Mouse (Mus musculus): ENCODE data around the gene Ccdc9b. TPM values are rescaled to one million over a fixed set of nuclear protein-coding genes. Genes with fewer than 3 reads are reported as not detected.

Ccdc9b gene
- total RNA-seq, 4 experiments from 2014 or later: 6.2 to 8.4 (median 6.6) TPM

DNA sequence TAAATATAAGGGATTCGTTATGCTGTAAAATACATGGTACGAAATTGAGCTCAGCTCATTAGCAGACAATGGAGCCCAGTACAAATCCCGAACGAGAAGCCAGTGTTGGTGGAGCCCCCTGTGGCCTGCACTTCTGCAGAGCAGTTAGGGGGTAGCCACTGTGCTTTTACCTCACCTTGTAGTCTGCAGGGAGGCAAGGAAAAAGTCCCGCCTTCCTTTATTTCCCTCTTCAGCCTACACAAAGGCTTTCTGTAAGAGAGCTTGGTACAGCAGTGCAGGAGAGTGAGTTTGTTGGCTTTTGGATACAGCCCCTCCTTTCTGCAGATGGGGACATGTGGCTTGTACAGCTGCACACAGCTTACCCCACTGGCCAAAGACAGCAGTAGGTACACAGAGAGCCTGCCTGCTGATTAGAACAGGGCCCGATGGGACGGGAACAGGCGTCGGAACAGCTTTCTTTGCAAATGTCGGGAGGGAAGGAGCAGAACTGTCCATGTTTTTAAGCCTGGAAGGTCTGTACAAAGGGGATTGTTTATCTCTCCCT is 13.0 kb downstream of the Ccdc9b start:
- DNase-seq (ENCODE audit: low spot score in 2 of 2): no peak

DNA sequence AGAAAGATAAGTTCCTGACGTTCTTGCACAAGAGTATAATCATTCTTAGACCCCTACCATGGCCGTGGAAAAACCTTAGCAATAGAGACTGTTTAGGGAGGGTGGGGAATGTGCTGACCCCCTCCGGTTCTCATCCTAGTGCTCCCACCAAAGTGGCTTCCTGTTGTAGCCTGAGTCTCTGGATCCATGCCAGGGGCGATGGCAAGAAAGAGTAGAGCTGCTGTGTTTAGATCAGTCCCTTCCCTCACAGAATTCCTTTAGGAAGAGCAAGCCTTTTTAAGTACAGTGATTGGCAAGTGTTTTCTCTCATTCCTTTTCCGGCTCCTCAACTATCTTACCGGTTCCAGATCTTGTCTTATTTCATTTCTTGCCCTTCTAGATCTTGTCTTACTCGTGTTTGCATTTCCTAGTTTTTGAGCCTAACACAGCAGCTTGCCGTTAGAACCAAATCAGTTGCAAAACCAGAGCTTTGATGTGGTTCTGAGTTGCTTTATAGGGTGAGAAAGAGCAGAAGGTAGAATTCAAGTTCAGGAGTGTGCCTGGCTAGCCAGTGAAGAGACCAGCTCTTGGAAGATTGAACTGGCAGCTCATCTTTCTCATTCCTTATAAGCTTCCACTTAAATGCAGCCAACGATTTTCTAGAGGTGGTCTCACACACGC is 15.0 kb downstream of the Ccdc9b start:
- no peak for DNase-seq (ENCODE audit: low spot score in 2 of 2)

DNA sequence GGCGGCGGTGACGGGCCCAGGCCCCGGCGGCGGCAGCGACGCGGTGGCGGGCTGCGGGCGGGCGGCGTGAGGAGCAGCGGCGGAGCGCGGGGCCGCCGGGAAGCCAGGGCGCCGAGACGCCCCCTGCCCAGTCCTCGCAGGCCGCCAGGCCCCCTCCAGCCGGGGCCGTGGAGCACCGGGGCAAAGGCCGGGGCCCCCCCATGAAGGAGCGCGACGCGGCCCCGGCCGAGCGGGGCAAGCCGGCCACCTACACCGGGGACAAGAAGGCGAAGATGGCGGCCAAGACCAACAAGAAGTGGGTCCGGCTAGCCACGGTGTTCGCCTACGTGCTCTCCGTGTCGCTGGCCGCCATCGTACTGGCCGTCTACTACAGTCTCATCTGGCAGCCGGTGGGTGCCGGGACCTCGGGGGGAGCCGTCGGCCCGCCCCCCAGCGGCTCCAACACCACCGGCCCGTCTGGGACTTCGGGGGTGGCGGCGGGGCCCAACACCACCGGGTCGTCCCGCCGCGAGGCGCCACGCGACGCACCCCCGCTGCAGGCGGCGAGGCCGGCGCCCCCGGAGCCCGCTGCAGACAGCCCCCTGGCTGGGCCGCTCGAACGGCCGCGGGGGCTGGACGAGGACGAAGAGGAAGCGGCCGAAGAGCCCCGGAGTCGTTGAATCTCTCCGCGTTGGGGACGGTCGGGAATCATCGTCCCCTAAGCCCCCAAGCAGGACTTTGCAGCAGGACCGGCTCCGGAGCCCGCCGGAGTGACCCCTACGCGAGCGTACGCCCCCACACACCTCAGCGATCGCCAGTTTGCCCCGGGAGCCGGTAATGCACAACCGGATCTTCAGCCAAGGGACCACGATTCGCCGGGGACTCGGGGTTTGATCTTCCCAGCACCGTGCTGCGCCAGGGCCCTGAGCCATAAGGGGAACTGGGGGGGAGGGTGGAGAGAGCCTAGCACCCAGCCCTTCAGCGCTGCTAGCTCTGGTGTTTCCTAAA is 16.3 kb downstream of the Ccdc9b start:
- DNase-seq (ENCODE audit: low spot score in 2 of 2): peak in 1 of 2 experiments; percentile 38

DNA sequence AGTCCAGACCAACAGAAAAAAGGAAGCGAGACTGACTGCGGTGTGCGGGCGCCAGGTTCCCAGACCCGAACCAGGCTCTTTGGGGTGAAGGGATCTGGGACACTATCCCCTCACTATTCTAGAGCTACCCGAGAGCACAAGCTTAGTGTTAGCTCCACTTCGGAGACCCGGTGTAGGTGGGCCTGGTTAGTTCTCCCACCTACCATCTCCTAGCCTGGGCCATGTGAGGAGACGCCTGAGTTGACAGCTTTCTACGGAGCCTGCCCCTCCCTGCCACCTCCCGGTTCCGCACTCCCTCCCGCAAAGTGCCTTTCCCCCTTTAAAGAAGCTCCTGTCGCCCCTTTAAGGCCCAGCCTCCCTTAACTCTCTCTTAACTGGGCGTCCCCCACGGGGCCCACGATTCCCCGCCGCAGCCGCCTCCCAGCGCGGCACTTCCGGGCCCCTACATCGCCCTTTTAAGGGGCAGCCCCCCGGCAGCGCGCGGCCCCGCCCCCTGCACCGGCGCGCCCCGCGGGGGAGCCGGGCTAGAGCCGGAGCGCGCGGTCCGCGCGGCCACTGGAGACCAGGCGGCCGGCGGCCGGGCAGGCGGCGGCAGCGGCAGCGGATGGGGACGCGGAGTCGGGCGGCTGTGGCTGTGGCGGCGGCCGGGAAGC is 17.1 kb downstream of the Ccdc9b start, which contains the start of gene Inafm2:
Inafm2 (plus strand) TSS at position 527 of the 653 bp plus-strand sequence.
- peak; percentile 86 to 87 for DNase-seq (ENCODE audit: low spot score in 2 of 2)

DNA sequence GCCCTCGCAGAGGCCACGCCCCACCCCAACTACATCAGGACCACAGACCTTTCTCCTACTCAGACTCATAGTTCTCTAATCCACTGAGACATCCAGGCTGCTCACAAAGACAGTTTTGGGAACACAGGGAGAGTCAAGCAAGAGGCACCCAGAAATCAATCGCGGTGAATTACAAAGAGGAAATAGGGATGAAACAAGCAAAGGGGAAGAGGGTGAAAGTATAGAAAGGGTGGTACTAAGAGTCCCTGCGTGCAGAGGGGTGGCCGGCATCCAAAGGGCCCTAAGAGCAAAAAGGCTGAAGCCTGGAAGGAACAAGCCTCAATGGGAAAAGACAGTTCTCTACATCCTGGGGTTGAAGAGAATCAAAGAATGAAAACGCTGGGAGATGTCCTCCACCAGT is 17.8 kb downstream of the Ccdc9b start:
- no peak for DNase-seq (ENCODE audit: low spot score in 2 of 2)

DNA sequence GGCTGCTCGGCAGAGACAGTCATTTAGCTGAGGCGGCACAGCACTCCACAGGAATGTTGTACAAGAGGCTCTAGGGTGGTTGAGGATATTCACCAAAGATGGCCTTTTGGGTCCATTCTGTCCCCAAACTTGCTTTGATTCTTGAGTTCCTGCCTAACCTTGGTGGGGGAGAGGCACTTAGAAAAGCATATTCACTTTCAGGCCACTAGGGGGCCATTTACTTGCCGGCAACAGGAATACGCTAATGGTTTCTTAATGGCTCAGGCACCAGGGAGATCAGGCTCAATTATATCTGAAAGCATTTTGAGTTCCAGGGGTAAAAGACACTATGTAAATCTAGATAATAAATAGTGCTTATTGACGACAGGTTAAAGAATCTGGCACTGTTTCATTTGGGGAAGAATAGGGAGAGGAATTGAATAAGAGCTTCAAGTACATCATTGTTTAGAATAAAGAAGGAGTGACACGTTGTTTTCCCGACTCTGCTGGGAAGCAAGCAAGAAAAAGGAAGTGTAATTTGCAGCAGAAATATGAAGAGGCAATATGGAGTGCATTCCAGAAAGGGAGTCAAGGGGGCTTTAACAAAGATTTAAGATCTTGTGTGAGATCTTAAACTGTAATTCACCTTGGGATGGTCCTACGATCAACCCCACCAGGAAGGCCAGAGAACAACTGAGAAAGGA is 19.1 kb downstream of the Ccdc9b start:
- DNase-seq (ENCODE audit: low spot score in 2 of 2): no peak

DNA sequence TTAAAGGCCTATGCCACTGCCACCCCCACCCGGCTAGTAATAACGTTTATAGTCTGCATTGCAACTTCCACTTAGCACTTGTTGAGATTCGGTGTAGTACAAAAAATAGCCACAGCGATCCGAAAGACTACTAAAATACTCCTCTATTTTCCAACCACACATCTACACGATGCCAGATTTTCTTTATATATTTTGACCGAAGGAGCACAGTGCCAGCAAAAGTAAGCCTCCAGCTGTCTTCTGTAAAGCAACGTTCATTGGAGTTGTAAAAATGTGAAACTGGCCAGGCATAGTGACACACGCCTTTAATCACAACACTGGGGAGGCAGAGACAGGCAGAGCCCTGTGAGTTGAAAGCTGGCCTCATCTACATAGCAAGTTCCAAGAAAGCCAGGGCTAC is 21.3 kb downstream of the Ccdc9b start:
- no peak for DNase-seq (ENCODE audit: low spot score in 2 of 2)

DNA sequence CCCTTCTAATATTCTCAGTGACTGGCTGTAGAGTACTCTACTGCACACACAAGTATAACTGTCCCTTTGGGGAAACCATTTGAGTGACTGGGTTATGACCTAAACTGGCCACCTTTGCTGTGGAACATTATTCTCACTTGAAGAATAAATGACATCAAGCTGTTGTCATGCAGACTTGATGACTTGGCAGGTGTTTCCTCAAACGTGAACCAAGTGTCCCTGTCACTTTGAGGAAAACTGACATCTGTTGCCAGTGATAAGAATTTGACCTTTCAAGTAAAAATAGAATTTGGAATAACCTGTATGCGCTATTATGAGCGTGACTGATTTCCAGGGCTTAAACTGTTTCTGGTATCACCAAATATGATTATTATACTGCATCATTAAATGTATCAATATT is 22.1 kb downstream of the Ccdc9b start:
- DNase-seq (ENCODE audit: low spot score in 2 of 2): no peak

DNA sequence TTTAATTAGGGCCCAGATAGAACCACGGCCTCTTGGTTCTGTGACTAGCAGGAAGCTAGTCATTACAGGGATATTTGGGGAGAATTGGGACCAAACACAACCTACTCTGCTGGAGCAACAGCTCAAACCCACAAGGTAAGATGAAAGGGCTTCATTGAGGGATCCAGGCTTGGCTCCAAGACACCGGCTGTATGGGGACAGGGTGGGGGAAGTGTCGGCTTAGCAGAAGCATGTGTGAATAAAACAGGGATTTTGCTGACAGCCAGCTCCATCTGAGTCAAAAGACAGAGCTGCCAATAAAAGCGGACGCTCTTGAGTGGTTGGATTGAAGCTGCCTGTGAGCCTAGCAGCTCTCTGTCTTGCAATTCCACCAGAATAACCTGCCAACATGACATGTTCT is 29.1 kb downstream of the Ccdc9b start:
- DNase-seq (ENCODE audit: low spot score in 2 of 2): peak; percentile 62 to 63

DNA sequence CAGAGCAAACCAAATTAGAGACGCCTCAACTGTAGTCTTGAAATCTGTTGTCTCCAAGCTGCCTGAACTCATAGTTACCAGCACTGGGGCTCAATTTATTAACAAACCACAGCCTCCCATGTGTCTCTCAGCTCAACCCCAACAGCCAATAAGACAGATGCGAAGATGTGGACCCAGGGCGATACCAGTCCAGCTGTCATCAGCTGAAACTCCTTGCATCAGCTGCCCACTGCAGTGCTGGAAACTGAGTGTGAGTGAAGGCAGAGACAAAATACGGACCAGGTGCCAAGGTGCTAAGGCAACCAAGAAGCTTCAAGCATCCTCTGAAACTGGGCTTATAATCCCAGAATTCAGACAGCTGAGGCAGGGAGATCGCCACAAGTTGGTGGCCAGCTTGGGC is 30.5 kb downstream of the Ccdc9b start:
- DNase-seq (ENCODE audit: low spot score in 2 of 2): no peak

DNA sequence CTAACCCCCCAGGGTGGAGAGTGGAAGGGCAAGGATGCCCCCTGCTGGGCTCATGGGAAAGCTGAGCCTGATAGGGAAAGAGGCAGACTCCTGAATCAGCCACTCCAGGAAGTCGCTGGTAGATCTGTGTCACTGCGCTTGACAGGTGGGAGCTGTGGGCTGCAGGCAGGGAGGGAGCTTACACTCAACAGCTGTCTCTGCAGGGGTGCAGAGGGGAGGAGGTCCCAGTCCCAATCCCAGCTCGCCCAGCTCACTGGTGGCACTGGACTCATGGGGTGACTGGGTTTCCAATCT is 31.9 kb downstream of the Ccdc9b start:
- DNase-seq (ENCODE audit: low spot score in 2 of 2): peak; percentile 58 to 72

DNA sequence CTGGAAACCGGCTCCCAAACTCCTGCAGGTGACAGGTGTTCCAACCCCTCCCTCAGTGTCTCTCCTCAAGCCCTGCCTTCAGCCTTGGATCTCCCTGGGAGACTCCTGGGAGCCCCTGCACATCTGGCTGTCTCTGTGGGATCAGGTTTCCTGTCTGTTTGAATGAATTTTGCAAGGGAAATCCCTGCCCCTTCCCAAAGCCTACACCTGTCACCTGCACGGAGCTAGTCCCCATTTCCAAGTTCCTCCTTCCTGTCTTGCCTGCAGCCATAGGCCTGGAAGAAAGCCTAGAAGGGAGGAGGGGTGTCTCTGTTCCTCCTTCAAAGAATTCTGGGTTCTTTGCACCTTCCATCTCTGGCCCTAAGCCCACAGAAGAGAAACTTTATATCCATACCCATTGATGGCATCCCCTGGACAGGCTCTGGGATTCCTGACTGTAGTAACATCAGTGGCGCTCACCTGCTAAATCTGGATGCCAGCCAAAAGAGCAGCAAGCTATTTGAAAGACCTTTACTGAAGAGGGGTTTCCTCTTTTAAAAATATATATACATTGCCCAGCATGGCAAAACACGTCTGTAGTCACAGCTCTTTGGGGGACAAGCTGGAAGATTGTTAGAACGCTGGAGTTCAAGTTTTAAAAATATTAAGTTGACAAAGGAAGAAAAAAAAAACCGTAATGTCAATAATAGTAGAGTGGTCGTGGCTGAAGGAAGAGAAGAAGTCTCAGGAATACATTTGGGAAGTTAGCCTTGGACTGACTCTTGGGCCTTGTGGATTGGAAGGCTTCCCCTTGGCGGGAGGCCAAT is 32.4 kb downstream of the Ccdc9b start:
- no peak for DNase-seq (ENCODE audit: low spot score in 2 of 2)

DNA sequence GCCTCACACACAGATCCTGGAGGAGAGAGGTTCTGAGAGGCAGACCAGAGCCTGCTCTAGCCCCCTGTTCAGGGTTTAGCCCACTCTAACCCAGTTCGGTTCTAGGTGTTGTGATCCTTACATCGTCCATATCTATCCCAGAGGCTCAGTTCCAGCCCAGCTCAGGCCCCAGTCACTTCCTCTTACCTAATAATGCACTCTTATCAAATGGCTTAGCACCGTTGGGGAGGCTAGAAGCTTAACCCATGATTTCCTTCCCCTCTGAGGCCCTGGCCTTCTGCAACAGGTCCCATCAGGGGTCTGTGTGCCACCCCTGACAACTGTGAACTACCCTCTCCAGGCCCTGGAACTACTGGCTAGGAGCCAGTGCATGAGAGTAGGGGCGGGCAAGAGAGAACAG is 33.3 kb downstream of the Ccdc9b start:
- no peak for DNase-seq (ENCODE audit: low spot score in 2 of 2)

DNA sequence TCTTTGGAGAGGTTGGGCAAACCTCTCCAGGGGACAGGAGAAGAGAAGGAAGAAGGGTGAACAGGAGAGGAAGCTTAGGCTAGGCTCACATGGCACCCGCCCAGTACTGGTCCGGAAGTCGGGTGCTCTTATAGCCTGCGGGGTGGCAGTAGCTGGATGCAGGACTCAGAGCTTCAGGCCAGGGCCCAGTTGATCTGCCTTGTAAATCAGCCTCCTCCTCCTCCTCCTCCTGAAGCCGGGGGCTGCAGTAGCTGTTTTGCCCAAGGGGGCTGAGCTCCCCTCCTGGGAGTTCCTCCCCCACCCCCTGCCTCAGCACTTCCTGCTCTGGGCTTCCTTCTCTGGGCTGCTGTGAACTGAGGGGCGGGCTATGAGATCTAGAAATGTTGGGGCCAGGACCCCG is 34.1 kb downstream of the Ccdc9b start, which contains the start of gene Plcb2:
Plcb2 (minus strand) TSS at position 102 of the 400 bp plus-strand sequence.
- no peak for DNase-seq (ENCODE audit: low spot score in 2 of 2)

DNA sequence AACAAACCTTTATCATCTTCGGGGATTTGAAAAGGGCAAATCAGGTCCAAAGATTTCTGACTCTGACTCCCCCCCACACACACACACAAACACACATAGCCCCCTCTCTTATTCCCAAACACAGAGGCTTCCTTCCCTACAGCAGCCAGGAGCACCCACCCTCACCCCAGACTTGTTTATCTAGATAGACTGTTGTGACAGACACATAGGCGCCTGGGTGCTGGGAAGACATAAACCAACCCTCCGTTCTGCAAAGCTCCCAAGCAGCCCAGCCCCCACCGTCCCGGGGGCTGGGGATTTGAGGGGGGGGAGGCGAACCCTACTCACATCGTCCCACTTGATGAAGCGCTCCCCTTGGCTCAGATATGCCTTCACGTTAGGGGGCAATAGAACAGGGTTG is 34.5 kb downstream of the Ccdc9b start:
- no peak for DNase-seq (ENCODE audit: low spot score in 2 of 2)

DNA sequence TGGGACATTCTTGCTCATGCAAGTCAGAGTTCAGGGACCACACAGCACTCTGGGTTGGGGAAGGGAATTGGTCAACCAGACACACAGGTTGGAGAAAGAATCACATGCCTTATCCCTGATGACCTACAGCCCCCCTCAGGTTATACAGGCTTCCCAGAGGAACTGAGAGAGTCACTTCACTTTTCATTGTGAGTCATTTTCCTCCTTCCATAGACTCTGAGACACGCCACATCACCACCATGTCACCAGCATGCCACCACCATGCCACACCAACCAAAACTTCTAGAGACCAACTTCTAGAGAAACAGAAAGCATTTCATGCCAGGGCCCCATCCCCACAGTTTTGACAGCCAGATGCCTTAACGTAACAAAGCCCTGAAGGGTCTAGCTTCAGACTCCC is 35.6 kb downstream of the Ccdc9b start:
- DNase-seq (ENCODE audit: low spot score in 2 of 2): no peak

DNA sequence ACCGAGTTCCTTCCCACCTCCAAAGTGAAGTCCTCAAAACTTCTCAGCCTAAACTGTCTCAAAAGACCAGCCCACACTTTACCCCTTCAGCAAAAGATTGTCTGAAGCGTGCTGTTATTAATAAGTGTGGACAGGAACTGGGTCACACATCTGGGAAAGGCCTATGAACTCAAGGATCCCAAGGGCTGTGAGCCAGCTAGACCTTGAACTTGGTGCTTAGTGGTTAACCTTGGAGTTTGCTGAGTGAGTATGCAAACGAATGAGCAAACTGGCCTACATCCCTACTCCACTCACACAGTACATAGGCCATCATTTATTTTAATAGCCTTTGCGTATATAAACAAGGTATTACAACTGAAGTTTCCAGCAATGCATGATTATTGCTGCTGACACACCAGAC is 37.0 kb downstream of the Ccdc9b start:
- DNase-seq (ENCODE audit: low spot score in 2 of 2): no peak

DNA sequence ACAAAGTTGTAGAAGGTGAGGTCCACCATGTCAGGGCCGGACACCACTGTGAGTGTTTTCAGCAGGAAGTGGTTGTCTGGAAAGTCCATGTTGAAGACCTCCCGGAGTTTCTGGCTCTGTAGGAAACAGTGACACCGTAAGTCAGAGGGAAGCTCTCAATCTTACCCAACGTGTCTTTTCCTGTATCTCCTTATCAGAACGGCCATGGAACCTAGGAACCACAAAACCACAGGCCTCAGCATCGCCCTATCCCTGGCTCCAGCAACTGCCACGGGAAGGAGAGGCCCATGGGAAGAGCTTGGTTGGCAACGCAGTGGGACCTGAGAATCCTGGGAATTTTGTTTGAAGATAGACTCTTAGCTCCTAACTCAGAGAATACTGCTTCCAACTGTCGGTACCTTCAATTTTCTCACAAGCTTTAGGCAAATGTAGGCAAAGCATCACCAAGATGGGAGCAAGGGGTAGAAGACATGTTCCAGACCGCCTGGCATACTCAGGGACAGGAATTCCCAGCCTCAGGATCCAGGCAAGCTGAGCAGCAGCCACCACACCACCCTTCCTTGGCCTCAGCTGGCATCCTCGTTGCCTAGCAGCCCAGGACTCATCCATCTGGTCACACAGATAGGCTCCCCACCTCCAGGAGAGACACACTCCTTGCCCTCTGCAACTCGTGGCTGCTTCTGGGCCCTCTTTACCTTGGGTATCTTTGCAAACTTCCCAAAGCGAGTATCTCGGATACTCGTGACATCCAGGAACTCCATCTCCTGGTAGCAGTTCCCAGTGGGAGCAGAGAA is 38.6 kb downstream of the Ccdc9b start:
- no peak for DNase-seq (ENCODE audit: low spot score in 2 of 2)

DNA sequence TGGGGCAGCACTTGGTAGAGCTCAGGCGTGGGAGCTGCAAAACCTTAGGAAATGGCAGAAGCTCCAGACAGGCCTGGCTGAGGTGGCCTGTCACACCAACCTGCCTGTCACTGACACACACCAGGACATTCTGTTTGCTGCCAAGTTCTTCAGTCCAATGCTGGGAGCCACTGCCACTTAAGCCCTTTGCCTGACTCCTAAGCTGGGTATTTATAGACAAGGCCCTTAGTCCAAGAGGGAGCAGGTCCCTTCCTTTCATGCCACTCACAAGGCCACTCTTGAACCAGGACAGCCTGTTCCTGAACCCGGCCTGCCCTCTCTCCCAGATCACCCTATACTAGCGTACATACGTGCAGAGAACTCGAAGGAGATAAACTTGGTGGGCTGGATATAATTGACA is 45.8 kb downstream of the Ccdc9b start:
- DNase-seq (ENCODE audit: low spot score in 2 of 2): no peak

DNA sequence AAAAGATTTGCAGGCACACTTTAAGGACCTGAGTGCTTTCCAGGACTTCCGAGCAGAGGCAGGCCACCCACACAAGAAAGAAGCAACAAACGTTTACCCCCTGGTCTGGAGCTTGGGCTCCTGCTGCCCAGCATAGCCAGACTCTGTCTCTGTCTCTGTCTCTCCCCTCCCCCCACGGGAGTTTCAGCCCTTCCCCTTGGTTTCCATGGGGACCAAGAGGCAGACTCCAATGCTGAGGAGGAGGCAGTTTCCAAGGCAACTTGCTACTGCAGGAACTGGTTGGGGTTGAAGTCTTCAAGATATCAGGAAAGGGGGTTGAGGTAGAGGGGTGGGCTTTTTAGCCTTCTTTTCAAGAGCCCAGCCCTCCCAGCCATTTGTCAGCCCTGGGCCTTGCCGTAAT is 48.2 kb downstream of the Ccdc9b start:
- DNase-seq (ENCODE audit: low spot score in 2 of 2): peak in 1 of 2 experiments; percentile 68
